Mouse (Mus musculus): ENCODE measurements around the gene Spta1.

DNA sequence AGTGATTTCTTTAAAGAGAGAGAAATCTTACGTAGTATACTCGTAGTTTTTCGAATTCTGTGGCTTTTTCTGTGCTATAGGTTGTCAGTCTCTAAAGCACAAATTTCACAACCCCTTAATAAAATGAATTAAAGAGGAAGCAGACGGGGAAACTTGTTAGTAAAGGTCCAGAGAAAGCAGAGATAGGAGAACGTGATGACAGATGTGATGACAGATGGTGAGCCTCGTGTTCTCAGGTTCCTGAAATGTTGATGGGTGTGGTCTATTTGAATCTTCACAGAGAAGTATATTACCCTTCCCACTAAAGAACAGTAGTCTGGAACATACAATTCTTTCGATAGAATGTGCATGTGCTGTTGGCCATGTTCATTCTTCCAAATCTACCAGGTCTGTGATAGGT, 32.1 kb downstream of the Spta1 start:
- no peak for TF ChIP-seq CTCF (IDR thresholded peaks at IDR 0.05; ENCODE audit: insufficient read depth, low read length)
- no peak for TF ChIP-seq POLR2A (IDR thresholded peaks at IDR 0.05; ENCODE audit: borderline replicate concordance, extremely low read depth, low read depth, low read length)
